Mouse (Mus musculus) T-cell, adult 2 months (primary cell): ENCODE data around the gene Gpr82.

ENCODE experiments used
- DNase-seq: peaks from one replicate; pipeline ENCODE4 v3.0.0; 2022; ENCODE audit warnings: low spot score

The Gpr82 gene

GRCm38 (mm10) chrX:13661063-13661462 is at the start of gene Gpr82:
Gene Gpr82, plus strand, starts transcription at chrX:13661363.
- DNase-seq, result no peak

- no peak for DNase-seq
Measured at GRCm38 (mm10) chrX:13612115-13612514, 49.0 kb upstream of the Gpr82 start.

GRCm38 (mm10) chrX:13616726-13617125 is 44.4 kb upstream of the Gpr82 start:
- no peak for DNase-seq

GRCm38 (mm10) chrX:13617294-13617693 is 43.9 kb upstream of the Gpr82 start:
- DNase-seq, result no peak

GRCm38 (mm10) chrX:13618476-13618875 is 42.7 kb upstream of the Gpr82 start:
- peak; percentile 10 for DNase-seq

- no peak for DNase-seq
Measured at GRCm38 (mm10) chrX:13621473-13621872, 39.7 kb upstream of the Gpr82 start.

GRCm38 (mm10) chrX:13622654-13623053 is 38.5 kb upstream of the Gpr82 start:
- no peak for DNase-seq

- DNase-seq, result no peak
Measured at GRCm38 (mm10) chrX:13631599-13632283, 29.4 kb upstream of the Gpr82 start, which contains the start of gene Gpr34. Gene Gpr34, plus strand, starts transcription at chrX:13632089.

- DNase-seq, result no peak
Measured at GRCm38 (mm10) chrX:13636398-13636797, 24.8 kb upstream of the Gpr82 start.

GRCm38 (mm10) chrX:13638894-13639293 is 22.3 kb upstream of the Gpr82 start:
- DNase-seq, result no peak

- DNase-seq, result no peak
Measured at GRCm38 (mm10) chrX:13651889-13652288, 9.3 kb upstream of the Gpr82 start.

- DNase-seq, result peak; percentile 18
Measured at GRCm38 (mm10) chrX:13652291-13652690, 8.9 kb upstream of the Gpr82 start.

GRCm38 (mm10) chrX:13655005-13655421 is 6.2 kb upstream of the Gpr82 start:
- no peak for DNase-seq

GRCm38 (mm10) chrX:13655906-13656305 is 5.3 kb upstream of the Gpr82 start:
- DNase-seq, result no peak

GRCm38 (mm10) chrX:13656721-13657120 is 4.4 kb upstream of the Gpr82 start:
- peak; percentile 26 for DNase-seq

- DNase-seq, result no peak
Measured at GRCm38 (mm10) chrX:13658616-13659140, 2.5 kb upstream of the Gpr82 start.

GRCm38 (mm10) chrX:13659201-13659890 is 1.8 kb upstream of the Gpr82 start:
- no peak for DNase-seq

GRCm38 (mm10) chrX:13668867-13669266 is 7.7 kb downstream of the Gpr82 start:
- no peak for DNase-seq

- DNase-seq, result no peak
Measured at GRCm38 (mm10) chrX:13670342-13670741, 9.2 kb downstream of the Gpr82 start.

- DNase-seq, result no peak
Measured at GRCm38 (mm10) chrX:13673001-13673400, 11.8 kb downstream of the Gpr82 start.

- DNase-seq, result no peak
Measured at GRCm38 (mm10) chrX:13681748-13682147, 20.6 kb downstream of the Gpr82 start.

GRCm38 (mm10) chrX:13686589-13686988 is 25.4 kb downstream of the Gpr82 start:
- no peak for DNase-seq

- DNase-seq, result no peak
Measured at GRCm38 (mm10) chrX:13688356-13688755, 27.2 kb downstream of the Gpr82 start.
